Mouse (Mus musculus) hematopoietic stem cell, adult 5-6 weeks (primary cell): Measurements from ENCODE around the gene Tmem230. TPM values are rescaled to one million over a fixed set of nuclear protein-coding genes. Genes with fewer than 3 reads are reported as not detected.

Source experiments
- ATAC-seq, 2 experiments: fragments of 125-278 bp in 1 of 2; replicated peaks in 1 of 2; 2 replicates each; pipeline ENCODE4 v1.8.0; 2016 to 2017; ENCODE audit warnings: inconsistent platforms in 2 of 2, mild to moderate bottlenecking in 2 of 2, moderate number of reproducible peaks in 2 of 2, low read depth in 1 of 2, moderate TSS enrichment in 1 of 2; ENCODE audit not compliant: low FRiP score in 2 of 2, poor library complexity in 2 of 2, severe bottlenecking in 2 of 2, insufficient read depth in 1 of 2, low TSS enrichment in 1 of 2
- total RNA-seq: library from RNA; stranded (forward); fragments of 172-1452, 232-1000 nt; gene quantifications from 2 replicates; pipeline ENCODE4 v1.2.3, GENCODE M21; 2017

The Tmem230 gene
- total RNA-seq, 1 experiment from 2014 or later, result 36.4 TPM

DNA sequence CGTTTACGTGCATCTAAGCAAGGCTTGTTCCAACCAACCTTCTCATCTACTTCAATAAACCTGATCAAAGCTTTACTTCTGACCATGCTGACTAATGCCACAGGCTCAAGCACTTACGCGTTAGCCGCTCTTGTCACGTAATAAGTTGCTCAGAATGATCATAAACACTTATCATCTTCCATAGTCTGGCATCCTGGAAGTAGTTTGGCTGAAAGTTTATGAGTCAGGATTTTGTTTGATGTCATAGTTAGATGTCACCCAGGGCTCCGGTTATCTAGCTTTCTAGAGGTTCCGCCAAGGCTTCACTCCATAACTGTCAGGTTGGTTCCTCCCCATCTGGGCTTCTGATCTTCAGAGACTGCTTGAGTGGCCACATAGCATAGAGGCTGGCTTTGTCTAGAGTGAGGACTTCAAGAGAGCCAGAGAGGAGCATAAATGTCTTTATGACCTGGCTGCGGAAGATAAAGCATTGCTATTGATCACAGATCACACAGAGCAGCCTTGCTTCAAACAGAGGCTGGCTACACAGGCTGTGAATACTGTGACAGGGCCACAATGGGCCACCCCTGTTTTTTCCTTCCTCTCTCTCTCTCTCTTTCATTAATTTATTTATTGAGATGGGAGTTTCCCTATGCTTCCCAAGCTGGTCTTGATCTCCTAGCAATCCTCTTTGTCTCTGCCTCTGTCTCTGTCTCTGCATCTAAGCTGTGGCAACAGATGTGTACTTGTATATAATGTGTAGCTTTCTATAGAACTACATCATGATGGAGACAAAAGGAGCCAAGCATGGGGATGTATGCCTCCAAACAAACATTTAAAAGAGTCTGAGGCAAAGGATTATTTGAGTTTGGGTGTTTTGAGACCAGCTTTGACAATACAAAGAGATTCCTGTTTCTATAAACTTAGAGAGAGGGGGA lies 49.3 kb downstream of the Tmem230 start:
- no peak for ATAC-seq

- no peak for ATAC-seq
These were observed 52.0 kb downstream of the Tmem230 start for GRCm38 (mm10) chr2:132195602-132196001.

DNA sequence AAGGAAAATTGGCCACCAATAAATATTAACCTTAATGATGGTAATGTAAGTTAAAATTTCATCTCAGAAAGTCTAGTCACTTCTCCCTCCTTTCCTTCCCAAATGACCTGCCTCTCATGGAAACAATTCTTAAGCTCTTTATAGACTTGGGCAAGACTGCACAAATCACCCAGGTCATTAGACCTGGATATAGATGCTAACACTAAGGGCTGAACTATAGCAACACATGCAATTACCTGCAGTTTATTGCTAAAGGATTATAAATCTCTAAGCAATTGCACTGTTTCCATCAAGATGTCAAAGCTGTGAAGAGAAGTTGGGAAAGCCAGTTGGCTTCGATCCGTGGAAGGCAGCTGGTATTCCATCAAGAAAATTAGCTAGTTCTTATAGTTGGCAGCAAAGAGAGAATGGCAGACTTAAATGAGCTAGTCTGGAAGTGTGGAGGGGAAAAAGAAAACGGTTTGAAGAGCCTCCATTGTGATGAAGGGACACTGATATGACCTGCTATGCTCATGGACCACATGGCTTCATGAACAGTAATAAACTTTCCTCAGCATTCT lies 56.9 kb downstream of the Tmem230 start:
- ATAC-seq, result no peak

Other genes starting within 250 kb of the Tmem230 start
- 103 and 130 TPM in 2 replicates for gene Rassf2, start 217.5 kb downstream of the Tmem230 start, total RNA-seq
- 35.5 and 53.3 TPM in 2 replicates for gene Slc23a2, start 102.7 kb downstream of the Tmem230 start, total RNA-seq
- gene Pcna, start 5.5 kb upstream of the Tmem230 start, total RNA-seq, result 634 and 659 TPM in 2 replicates
- 13.4 and 17.4 TPM in 2 replicates for gene Cds2, start 15.3 kb upstream of the Tmem230 start, total RNA-seq
- not detected in 2 replicates for gene Prokr2, start 137.6 kb upstream of the Tmem230 start, total RNA-seq